Mouse (Mus musculus) cerebellum, postnatal 4 days (tissue): ENCODE measurements around the gene Arl15.

Experiments
- DNase-seq, 2 experiments: peaks; one replicate each; pipeline ENCODE4 v3.0.0; 2022; ENCODE audit warnings: low spot score in 2 of 2, mixed read lengths in 1 of 2

The Arl15 gene

GRCm38 (mm10) chr13:113800246-113800645, 5.9 kb downstream of the Arl15 start:
- no peak for DNase-seq

GRCm38 (mm10) chr13:113802571-113802970, 8.3 kb downstream of the Arl15 start:
- no peak for DNase-seq

GRCm38 (mm10) chr13:113811141-113811540, 16.8 kb downstream of the Arl15 start:
- no peak for DNase-seq

- DNase-seq = no peak
Observed at GRCm38 (mm10) chr13:113811910-113812592, 17.7 kb downstream of the Arl15 start.

GRCm38 (mm10) chr13:113812593-113812975, 18.3 kb downstream of the Arl15 start:
- DNase-seq = no peak

GRCm38 (mm10) chr13:113814121-113814520, 19.8 kb downstream of the Arl15 start:
- no peak for DNase-seq

- no peak for DNase-seq
Observed at GRCm38 (mm10) chr13:113815697-113816420, 21.6 kb downstream of the Arl15 start.

GRCm38 (mm10) chr13:113816421-113816810, 22.1 kb downstream of the Arl15 start:
- DNase-seq = no peak

GRCm38 (mm10) chr13:113819006-113819405, 24.7 kb downstream of the Arl15 start:
- DNase-seq = no peak

GRCm38 (mm10) chr13:113820176-113820575, 25.9 kb downstream of the Arl15 start:
- no peak for DNase-seq

- no peak for DNase-seq
Observed at GRCm38 (mm10) chr13:113821891-113822290, 27.6 kb downstream of the Arl15 start.

GRCm38 (mm10) chr13:113824027-113824426, 29.7 kb downstream of the Arl15 start:
- no peak for DNase-seq

GRCm38 (mm10) chr13:113828633-113829032, 34.3 kb downstream of the Arl15 start:
- no peak for DNase-seq

- DNase-seq = no peak
Observed at GRCm38 (mm10) chr13:113829079-113829478, 34.8 kb downstream of the Arl15 start.

GRCm38 (mm10) chr13:113830805-113831204, 36.5 kb downstream of the Arl15 start:
- no peak for DNase-seq

- no peak for DNase-seq
Observed at GRCm38 (mm10) chr13:113832947-113833346, 38.6 kb downstream of the Arl15 start.

- no peak for DNase-seq
Observed at GRCm38 (mm10) chr13:113835921-113836320, 41.6 kb downstream of the Arl15 start.

- no peak for DNase-seq
Observed at GRCm38 (mm10) chr13:113838601-113839576, 44.6 kb downstream of the Arl15 start.

- no peak for DNase-seq
Observed at GRCm38 (mm10) chr13:113840421-113840820, 46.1 kb downstream of the Arl15 start.

- DNase-seq = no peak
Observed at GRCm38 (mm10) chr13:113842411-113843309, 48.4 kb downstream of the Arl15 start.

- DNase-seq = no peak
Observed at GRCm38 (mm10) chr13:113843310-113843649, 49.0 kb downstream of the Arl15 start.
